ENCODE assay signal across 27 mouse cellular contexts in the genomic region with DNA sequence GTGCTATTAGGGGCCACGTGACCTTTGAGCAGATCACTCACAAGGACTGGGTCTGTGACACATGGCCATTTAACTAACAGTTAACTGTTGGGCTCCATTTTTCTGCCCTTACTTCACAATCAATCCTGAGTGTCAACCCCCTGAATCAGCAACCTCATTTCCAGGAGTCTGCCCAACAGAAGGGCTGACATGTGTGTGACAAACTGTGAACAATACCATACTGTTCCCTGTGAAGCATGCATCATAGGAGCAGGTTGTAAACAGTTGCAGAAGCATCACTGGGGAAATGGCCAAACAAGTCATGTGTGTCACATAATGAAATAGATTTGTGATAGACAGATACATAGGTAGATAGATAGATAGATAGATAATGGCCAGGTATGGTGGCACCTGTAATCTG.
"Had no signal": no experiment of that assay in that cellular context is flagged by ENCODE, and none has a peak within 500 bp of the region (broad histone marks: within the 10 kb centered on the region; RNA-seq: fewer than 3 reads in every experiment).

No protein-coding gene starts in this region.

- H3K27me3 ChIP-seq: heart, embryonic 12.5 days; hindbrain, embryonic 12.5 days; intestine, embryonic 15.5 days; limb, embryonic 12.5 days; liver, embryonic 13.5 days; liver, embryonic 15.5 days had no signal

- H3K9ac ChIP-seq: heart, embryonic 12.5 days; hindbrain, embryonic 12.5 days; hindbrain, embryonic 14.5 days; intestine, embryonic 15.5 days; limb, embryonic 12.5 days; liver, embryonic 13.5 days; liver, embryonic 15.5 days had no signal

- DNase-seq: gastrocnemius, adult 2 months; gastrocnemius, postnatal 10 days; gastrocnemius, postnatal 25 days; heart, adult 18-20 months; heart, postnatal 10 days; heart, postnatal 4 days; kidney, adult 18-20 months; kidney, adult 8-10 months; kidney, postnatal 10 days; kidney, postnatal 25 days; kidney, postnatal 4 days; liver; liver, embryonic 13.5 days had no signal

- H3K4me3 ChIP-seq: gastrocnemius, adult 2 months; heart, embryonic 10.5 days; heart, embryonic 12.5 days; hindbrain, embryonic 10.5 days; hindbrain, embryonic 12.5 days; intestine, embryonic 15.5 days; left cerebral cortex, adult 2 months; limb, embryonic 10.5 days; limb, embryonic 12.5 days; liver, embryonic 13.5 days; liver, embryonic 15.5 days had no signal

- H3K9me3 ChIP-seq: heart, embryonic 10.5 days; heart, embryonic 12.5 days; hindbrain, embryonic 10.5 days; hindbrain, embryonic 12.5 days; intestine, embryonic 15.5 days; limb, embryonic 10.5 days; limb, embryonic 12.5 days; liver, embryonic 13.5 days; liver, embryonic 15.5 days had no signal

- ATAC-seq: hindbrain, embryonic 16.5 days; inflammation-experienced regulatory T-cells, adult 6 months; intestine, embryonic 15.5 days; intestine, postnatal 0 days had no signal

- H3K4me1 ChIP-seq: intestine, embryonic 15.5 days; limb, embryonic 10.5 days; limb, embryonic 12.5 days had no signal

- H3K4me2 ChIP-seq: heart, embryonic 12.5 days; hindbrain, embryonic 12.5 days; hindbrain, embryonic 14.5 days; intestine, embryonic 15.5 days; limb, embryonic 12.5 days; liver, embryonic 11.5 days; liver, embryonic 13.5 days; liver, embryonic 15.5 days had no signal

- H3K27ac ChIP-seq: gastrocnemius, adult 2 months; heart, embryonic 10.5 days; hindbrain, embryonic 10.5 days; hindbrain, embryonic 12.5 days; hindbrain, embryonic 14.5 days; intestine, embryonic 15.5 days; left cerebral cortex, adult 2 months; limb, embryonic 10.5 days; limb, embryonic 12.5 days; liver, embryonic 13.5 days; liver, embryonic 15.5 days had no signal
